Mouse (Mus musculus): ENCODE results near the gene Cchcr1. TPM values are rescaled to one million over a fixed set of nuclear protein-coding genes. Genes with fewer than 3 reads are reported as not detected.

Cchcr1 gene
- total RNA-seq (2023) = 10 to 100 TPM; 16.7 to 18.7 TPM

DNA sequence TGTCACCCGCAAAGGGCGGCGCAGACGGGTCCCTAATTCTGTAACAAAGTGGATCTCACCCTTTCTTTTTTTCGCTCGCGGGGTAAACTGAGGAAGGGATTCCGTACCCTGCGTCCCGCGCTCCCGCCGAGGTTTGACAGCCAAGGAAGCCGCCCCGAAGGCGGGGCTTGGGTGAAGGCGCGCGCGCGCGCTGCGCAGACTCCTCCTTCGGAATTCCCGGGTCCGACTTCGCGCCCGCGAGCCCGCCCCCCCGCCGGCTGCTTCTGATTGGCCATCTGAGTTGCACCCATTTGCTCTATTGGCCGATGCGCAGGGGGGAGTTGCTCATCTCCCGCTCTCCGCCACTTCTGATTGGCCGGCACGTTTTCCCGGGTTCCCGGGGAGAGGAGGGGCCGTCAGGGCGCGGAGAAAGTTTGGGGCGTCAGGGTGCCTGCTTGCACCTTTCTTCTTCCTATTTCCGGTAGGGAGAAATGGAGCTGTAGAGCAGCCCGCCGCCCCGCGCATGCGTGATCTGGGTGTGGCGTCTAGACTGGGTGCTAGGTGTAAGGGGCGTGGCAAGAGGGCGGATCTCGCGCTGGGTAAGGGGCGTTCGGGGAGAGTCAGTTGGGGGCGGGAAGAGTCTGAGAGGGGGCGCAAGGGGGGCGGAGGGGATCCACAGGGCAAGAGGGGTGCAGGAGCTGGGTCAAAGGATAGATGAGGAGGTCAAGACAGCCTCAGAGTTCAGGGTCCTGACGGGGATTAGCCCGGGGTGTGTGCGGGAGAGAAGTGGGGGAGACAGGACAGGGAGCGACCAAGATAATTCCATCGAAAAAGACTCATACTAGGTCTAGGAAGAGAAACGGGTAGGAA is at the start of gene Cchcr1, which contains the start of gene Tcf19:
Gene Cchcr1 (plus strand): TSS at position 449 of the 849 bp plus-strand sequence.
Gene Tcf19 (minus strand): TSS at position 173 of the 849 bp plus-strand sequence.

DNA sequence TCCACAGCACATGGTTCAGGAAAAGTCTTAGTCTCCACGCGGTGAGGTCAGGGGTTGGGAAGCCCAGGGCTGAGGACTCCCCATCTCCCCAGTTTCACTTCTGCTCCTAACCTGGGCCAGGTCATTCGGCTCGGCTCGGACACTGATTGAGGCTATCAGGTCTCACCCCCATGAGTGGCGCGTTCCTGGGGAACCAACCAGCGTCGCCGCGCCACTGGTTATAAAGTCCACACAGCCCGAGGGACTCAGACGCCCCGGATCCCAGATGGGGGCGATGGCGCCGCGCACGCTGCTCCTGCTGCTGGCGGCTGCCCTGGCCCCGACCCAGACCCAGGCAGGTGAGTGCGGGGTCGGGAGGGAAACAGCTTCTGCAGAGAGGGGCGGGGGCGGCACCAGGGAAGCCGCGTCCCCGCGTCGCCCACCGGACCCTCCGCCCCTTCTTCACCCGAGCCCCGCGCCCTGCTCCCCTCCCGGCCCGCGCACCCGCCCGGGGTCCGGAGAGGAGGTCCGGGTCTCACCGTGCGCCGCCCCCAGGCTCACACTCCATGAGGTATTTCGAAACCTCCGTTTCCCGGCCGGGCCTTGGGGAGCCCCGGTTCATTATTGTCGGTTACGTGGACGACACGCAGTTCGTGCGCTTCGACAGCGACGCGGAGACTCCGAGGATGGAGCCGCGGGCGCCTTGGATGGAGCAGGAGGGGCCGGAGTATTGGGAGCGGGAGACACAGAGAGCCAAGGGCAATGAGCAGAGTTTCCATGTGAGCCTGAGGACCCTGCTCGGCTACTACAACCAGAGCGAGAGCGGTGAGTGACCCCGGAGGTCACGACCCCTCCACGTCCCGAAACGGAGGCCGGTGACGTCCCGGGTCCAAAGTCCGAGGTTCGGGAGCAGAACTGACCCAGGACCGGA is 46.8 kb upstream of the Cchcr1 start, which contains the start of gene H2-Q10:
Gene H2-Q10 (plus strand): TSS at position 248 of the 910 bp plus-strand sequence.

GRCm38 (mm10) chr17:35505776-35506175 is 11.1 kb upstream of the Cchcr1 start, which contains the start of gene Pou5f1:
TSS of gene Pou5f1 (plus strand) at chr17:35506018.

DNA sequence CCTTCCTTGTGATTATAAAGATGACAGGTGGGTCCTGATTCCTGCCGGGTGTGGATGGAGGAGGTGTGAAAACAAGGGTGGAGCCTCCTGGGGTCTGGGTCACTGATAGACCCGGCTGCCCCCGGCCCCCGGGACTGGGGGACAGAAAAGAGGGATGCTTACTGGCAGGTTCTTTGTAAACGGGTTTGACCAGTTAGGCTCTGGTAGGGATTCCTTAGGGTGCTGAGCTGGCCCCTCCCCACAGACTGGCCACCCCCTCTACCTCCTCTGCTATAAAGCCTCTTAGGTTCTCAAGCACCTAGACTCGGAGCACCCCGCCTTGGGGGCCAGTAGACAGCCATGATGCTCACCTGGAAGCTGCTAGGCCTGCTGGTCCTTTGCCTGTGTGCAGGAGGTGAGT is 16.0 kb downstream of the Cchcr1 start, which contains the start of gene Psors1c2:
Gene Psors1c2 (plus strand): TSS at position 301 of the 400 bp plus-strand sequence.

DNA sequence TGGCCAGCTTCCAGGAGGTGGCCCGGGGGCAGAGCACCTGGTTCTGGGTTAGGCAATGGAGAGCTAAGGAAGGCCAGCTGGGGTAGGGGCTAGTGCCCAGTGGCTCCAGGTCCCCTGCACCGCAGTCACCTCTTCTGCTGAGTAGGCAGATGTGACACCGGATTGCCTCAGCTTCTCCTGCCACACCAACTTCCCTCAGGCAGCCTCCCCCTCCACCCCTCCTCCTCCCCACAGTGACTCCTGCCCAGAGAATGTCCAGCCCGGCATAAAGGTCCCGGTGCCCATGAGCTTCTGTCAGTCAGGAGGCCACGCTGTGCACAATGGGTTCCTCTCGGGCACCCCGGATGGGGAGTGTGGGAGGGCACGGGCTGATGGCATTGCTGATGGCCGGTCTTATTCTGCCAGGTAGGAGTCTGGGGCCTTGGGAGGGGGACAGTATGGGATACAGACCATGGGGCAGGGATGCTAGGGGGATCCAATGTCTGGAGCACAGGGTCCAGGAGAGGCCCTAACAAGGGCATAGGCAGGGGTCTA is 35.0 kb downstream of the Cchcr1 start, which contains the start of gene Cdsn:
Gene Cdsn (plus strand): TSS at position 248 of the 534 bp plus-strand sequence.

DNA sequence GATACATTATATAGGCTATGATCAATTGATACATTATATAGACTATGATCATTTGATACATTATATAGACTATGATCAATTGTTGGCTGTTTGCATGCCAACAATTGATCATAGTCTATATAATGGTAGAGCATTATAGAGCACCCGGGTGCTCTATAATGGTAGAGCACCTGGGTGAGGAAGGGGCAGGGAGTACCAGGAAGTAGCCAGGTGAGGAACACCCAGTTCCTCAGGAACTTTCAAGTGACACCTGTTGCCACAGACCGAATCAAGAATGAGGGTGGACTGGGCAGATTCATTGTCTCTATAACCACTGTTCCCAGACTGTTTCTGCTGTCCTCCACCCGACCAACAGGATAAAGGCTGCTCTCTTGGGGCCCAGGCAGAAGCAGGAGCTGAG is 50.2 kb downstream of the Cchcr1 start, which contains the start of gene 2300002M23Rik:
Gene 2300002M23Rik (plus strand): TSS at position 301 of the 400 bp plus-strand sequence.

Other genes starting within 250 kb of the Cchcr1 start
- gene H2-Q1, start 196.7 kb upstream of the Cchcr1 start, total RNA-seq (2023) = 10 to 100 TPM; 17.9 to 23.8 TPM
- gene H2-Q2, start 174.9 kb upstream of the Cchcr1 start, total RNA-seq (2023) = 10 to 100 TPM; 13.7 to 17.0 TPM
- 100 to 1,000 TPM; 534 to 564 TPM for gene H2-Q4, start 137.5 kb upstream of the Cchcr1 start, total RNA-seq (2023)
- gene H2-Q6, start 92.2 kb upstream of the Cchcr1 start, total RNA-seq (2023) = 100 to 1,000 TPM; 203 to 218 TPM
- gene H2-Q7, start 77.9 kb upstream of the Cchcr1 start, total RNA-seq (2023) = 100 to 1,000 TPM; 546 to 576 TPM
- gene H2-Q10, start 47.0 kb upstream of the Cchcr1 start, total RNA-seq (2023) = 10 to 100 TPM; 83.5 to 96.7 TPM
- 1 to 10 TPM in 1 of 2 experiments, not detected in 1; 1.1 TPM for gene Pou5f1, start 11.1 kb upstream of the Cchcr1 start, total RNA-seq (2023)
- gene Tcf19, start 276 bp upstream of the Cchcr1 start, total RNA-seq (2023) = 10 to 100 TPM in 1 of 2 experiments, 1 to 10 TPM in 1; 9.7 to 14.6 TPM
- under 1 TPM in 1 of 2 experiments, not detected in 1; 0.70 TPM for gene Psors1c2, start 16.1 kb downstream of the Cchcr1 start, total RNA-seq (2023)
- not detected for gene Cdsn, start 35.0 kb downstream of the Cchcr1 start, total RNA-seq (2023)
- gene 2300002M23Rik, start 50.4 kb downstream of the Cchcr1 start, total RNA-seq (2023) = not detected
- gene Sfta2, start 84.4 kb downstream of the Cchcr1 start, total RNA-seq (2023) = not detected
- not detected for gene Gm9573, start 109.5 kb downstream of the Cchcr1 start, total RNA-seq (2023)
- gene Mucl3, start 126.6 kb downstream of the Cchcr1 start, total RNA-seq (2023) = not detected
- gene Vars2, start 150.5 kb downstream of the Cchcr1 start, total RNA-seq (2023) = 10 to 100 TPM; 44.8 to 58.6 TPM
- 10 to 100 TPM; 13.8 to 18.2 TPM for gene Gtf2h4, start 156.6 kb downstream of the Cchcr1 start, total RNA-seq (2023)
- 10 to 100 TPM; 13.6 to 16.9 TPM for gene Ddr1, start 187.5 kb downstream of the Cchcr1 start, total RNA-seq (2023)

Measured in T-cell, adult 66 days (primary cell).